Mouse (Mus musculus): Measurements from ENCODE around the gene Duxf3. TPM values are rescaled to one million over a fixed set of nuclear protein-coding genes. Genes with fewer than 3 reads are reported as not detected.
A peak's percentile ranks its signal among the peaks of the same experiment; 100 is the strongest.
"Not testable (repeated sequence)": the region's sequence is repeated elsewhere in the genome, so short reads cannot be mapped to it uniquely, and the experiment has no call there.

Gene Duxf3
- polyA plus RNA-seq, 1 experiment = not detected

GRCm38 (mm10) chr10:58231779-58232640 lies 465 bp downstream of the Duxf3 start:
- H3K4me1 ChIP-seq (ENCODE audit: control insufficient read depth); H3K36me3 ChIP-seq (ENCODE audit: control insufficient read depth); H3K4me3 ChIP-seq (replicated peaks); H3K27me3 ChIP-seq (ENCODE audit: control insufficient read depth): not testable (repeated sequence)
- peak; percentile 4; the same call in 1 of the 3 replicates for TF ChIP-seq TAL1 (IDR thresholded peaks at IDR 0.05; ENCODE audit: low read length)
- H3K9me3 ChIP-seq (ENCODE audit: control insufficient read depth, low read length) = peaks cover 27% of the 10 kb centered on the region

- H3K9me3 ChIP-seq (ENCODE audit: control insufficient read depth, low read length) = peaks cover 25% of the 10 kb centered on the region
- H3K27me3 ChIP-seq (ENCODE audit: control insufficient read depth); H3K36me3 ChIP-seq (ENCODE audit: control insufficient read depth); H3K4me1 ChIP-seq (ENCODE audit: control insufficient read depth); H3K4me3 ChIP-seq (replicated peaks): not testable (repeated sequence)
Measured at GRCm38 (mm10) chr10:58231088-58231487, 1.4 kb downstream of the Duxf3 start.

GRCm38 (mm10) chr10:58230021-58230420 lies 2.5 kb downstream of the Duxf3 start:
- not testable (repeated sequence) for H3K4me1 ChIP-seq (ENCODE audit: control insufficient read depth); H3K36me3 ChIP-seq (ENCODE audit: control insufficient read depth); H3K4me3 ChIP-seq (replicated peaks); H3K27me3 ChIP-seq (ENCODE audit: control insufficient read depth)
- H3K9me3 ChIP-seq (ENCODE audit: control insufficient read depth, low read length) = peaks cover 20% of the 10 kb centered on the region

GRCm38 (mm10) chr10:58227798-58228197 lies 4.7 kb downstream of the Duxf3 start:
- H3K4me3 ChIP-seq (replicated peaks); H3K36me3 ChIP-seq (ENCODE audit: control insufficient read depth); H3K27me3 ChIP-seq (ENCODE audit: control insufficient read depth); H3K4me1 ChIP-seq (ENCODE audit: control insufficient read depth): not testable (repeated sequence)
- peaks cover 17% of the 10 kb centered on the region for H3K9me3 ChIP-seq (ENCODE audit: control insufficient read depth, low read length)

- not testable (repeated sequence) for H3K27me3 ChIP-seq (ENCODE audit: control insufficient read depth); H3K9me3 ChIP-seq (ENCODE audit: control insufficient read depth, low read length); H3K4me1 ChIP-seq (ENCODE audit: control insufficient read depth); H3K36me3 ChIP-seq (ENCODE audit: control insufficient read depth); H3K4me3 ChIP-seq (replicated peaks)
Measured at GRCm38 (mm10) chr10:58226357-58226756, 6.1 kb downstream of the Duxf3 start.

GRCm38 (mm10) chr10:58224827-58225785 lies 7.4 kb downstream of the Duxf3 start, which contains the start of gene AW822073:
Gene AW822073 (minus strand): TSS chr10:58224930.
- not testable (repeated sequence) for H3K36me3 ChIP-seq (ENCODE audit: control insufficient read depth); H3K4me1 ChIP-seq (ENCODE audit: control insufficient read depth); H3K9me3 ChIP-seq (ENCODE audit: control insufficient read depth, low read length); H3K4me3 ChIP-seq (replicated peaks); H3K27me3 ChIP-seq (ENCODE audit: control insufficient read depth)

GRCm38 (mm10) chr10:58223972-58224805 lies 8.3 kb downstream of the Duxf3 start:
- H3K36me3 ChIP-seq (ENCODE audit: control insufficient read depth); H3K4me1 ChIP-seq (ENCODE audit: control insufficient read depth); H3K4me3 ChIP-seq (replicated peaks); H3K27me3 ChIP-seq (ENCODE audit: control insufficient read depth); H3K9me3 ChIP-seq (ENCODE audit: control insufficient read depth, low read length): not testable (repeated sequence)

- not testable (repeated sequence) for H3K4me1 ChIP-seq (ENCODE audit: control insufficient read depth); H3K4me3 ChIP-seq (replicated peaks); H3K9me3 ChIP-seq (ENCODE audit: control insufficient read depth, low read length); H3K36me3 ChIP-seq (ENCODE audit: control insufficient read depth); H3K27me3 ChIP-seq (ENCODE audit: control insufficient read depth)
Measured at GRCm38 (mm10) chr10:58223161-58223560, 9.3 kb downstream of the Duxf3 start.

GRCm38 (mm10) chr10:58221571-58221970 lies 10.9 kb downstream of the Duxf3 start:
- not testable (repeated sequence) for H3K4me1 ChIP-seq (ENCODE audit: control insufficient read depth); H3K9me3 ChIP-seq (ENCODE audit: control insufficient read depth, low read length); H3K27me3 ChIP-seq (ENCODE audit: control insufficient read depth); H3K36me3 ChIP-seq (ENCODE audit: control insufficient read depth); H3K4me3 ChIP-seq (replicated peaks)

Measured in erythroblast, embryonic 14.5 days (primary cell).